8 mouse cellular contexts compared by ENCODE assay signal in the genomic region with DNA sequence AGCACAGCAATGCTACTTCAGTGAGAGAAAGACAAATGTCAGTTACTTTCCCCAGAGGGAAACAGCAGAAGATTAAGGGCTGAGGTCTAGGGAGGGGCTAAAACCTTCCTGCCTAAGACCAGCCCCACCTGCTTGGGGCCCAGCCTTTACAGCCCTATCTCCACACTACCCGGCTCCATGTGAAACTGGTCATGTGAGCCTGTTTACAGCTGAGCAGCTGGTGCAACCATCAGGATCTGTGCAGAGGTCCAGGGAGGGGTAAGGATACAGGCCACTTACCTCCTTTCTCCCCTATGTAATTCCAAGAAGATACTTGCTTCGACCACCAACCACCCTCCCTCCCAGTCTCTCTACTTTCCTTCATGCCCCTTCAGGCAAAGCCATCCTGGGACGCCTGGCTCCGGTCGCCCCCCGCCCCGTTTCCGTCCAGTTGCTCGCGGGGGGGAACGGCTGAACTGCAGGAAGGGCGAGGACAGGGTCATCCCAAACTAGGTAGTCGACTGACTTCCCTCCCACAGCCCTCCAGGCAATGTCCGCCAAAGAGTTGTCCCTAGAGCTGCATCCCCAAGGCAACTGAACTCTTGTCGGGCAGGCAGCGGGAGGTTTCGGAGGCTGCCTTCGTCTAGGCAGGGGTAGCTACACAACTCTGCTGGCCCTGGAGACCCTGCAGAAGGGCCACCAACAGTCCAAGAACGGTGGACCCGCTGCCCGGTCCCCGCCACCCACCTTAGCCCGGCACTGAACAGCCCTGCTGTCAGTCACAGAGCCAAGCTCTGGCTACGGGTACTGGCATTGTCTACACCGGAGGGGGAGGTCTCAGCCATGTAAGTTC. TPM values are rescaled to one million over a fixed set of nuclear protein-coding genes. Genes with fewer than 3 reads are reported as not detected.
DNase-seq lines count a peak whose midpoint lies in the region; ATAC-seq and TF ChIP-seq lines count a peak whose summit lies in the region.

No protein-coding gene starts in this region.

- no peaks in the 10 kb centered on the region for H3K36me3 ChIP-seq in intestine, embryonic 15.5 days
- no peaks in the 10 kb centered on the region for H3K36me3 ChIP-seq in liver, postnatal 0 days (replicated peaks; ENCODE audit: insufficient read depth, low read length)
- H3K36me3 ChIP-seq in neural tube, embryonic 12.5 days: no peaks in the 10 kb centered on the region

- H3K9ac ChIP-seq in intestine, embryonic 15.5 days: peak overlapping the region; percentile 54
- H3K9ac ChIP-seq in liver, postnatal 0 days (replicated peaks): peak overlapping the region; percentile 80
- H3K9ac ChIP-seq in neural tube, embryonic 12.5 days: peak overlapping the region; percentile 69

- DNase-seq in 416B (ENCODE audit: low read depth): peak; percentile 75
- DNase-seq in T-cell, adult 2 months (ENCODE audit: low spot score): peak; percentile 21
- DNase-seq in liver, postnatal 0 days: peak; percentile 53
- DNase-seq in thymus, postnatal 0 days (ENCODE audit: low spot score): peak; percentile 55

- ATAC-seq in common myeloid progenitor, adult 5-6 weeks (replicated peaks; ENCODE audit: low read depth, poor library complexity, severe bottlenecking): peak; percentile 65
- peak; percentile 70 for ATAC-seq in granulocyte monocyte progenitor cell, adult 5-6 weeks (replicated peaks; ENCODE audit: poor library complexity, severe bottlenecking)
- peak; percentile 87 for ATAC-seq in intestine, embryonic 15.5 days
- ATAC-seq in liver, postnatal 0 days: peak; percentile 87
- ATAC-seq in neural tube, embryonic 12.5 days (ENCODE audit: low FRiP score, low read depth): peak; percentile 88

- H3K9me3 ChIP-seq in intestine, embryonic 15.5 days: no peaks in the 10 kb centered on the region
- no peaks in the 10 kb centered on the region for H3K9me3 ChIP-seq in liver, postnatal 0 days (ENCODE audit: low read length)
- no peaks in the 10 kb centered on the region for H3K9me3 ChIP-seq in neural tube, embryonic 12.5 days

- H3K4me2 ChIP-seq in intestine, embryonic 15.5 days (replicated peaks): peak overlapping the region; percentile 58
- peak overlapping the region; percentile 75 for H3K4me2 ChIP-seq in liver, postnatal 0 days (ENCODE audit: low read depth, low read length)
- H3K4me2 ChIP-seq in neural tube, embryonic 12.5 days (replicated peaks): peak overlapping the region; percentile 61

- H3K27me3 ChIP-seq in intestine, embryonic 15.5 days (replicated peaks): no peaks in the 10 kb centered on the region
- H3K27me3 ChIP-seq in liver, postnatal 0 days (ENCODE audit: insufficient read depth, low read length): no peaks in the 10 kb centered on the region
- no peaks in the 10 kb centered on the region for H3K27me3 ChIP-seq in neural tube, embryonic 12.5 days (replicated peaks)

- TF ChIP-seq CTCF in liver, postnatal 0 days (IDR thresholded peaks at IDR 0.05; ENCODE audit: low read depth): no peak

- no peaks in the 10 kb centered on the region for H3K4me1 ChIP-seq in intestine, embryonic 15.5 days (replicated peaks)
- peaks cover 9% of the 10 kb centered on the region; the same call in 1 of the 2 replicates for H3K4me1 ChIP-seq in liver, postnatal 0 days (ENCODE audit: insufficient read depth)
- no peaks in the 10 kb centered on the region for H3K4me1 ChIP-seq in neural tube, embryonic 12.5 days

- TF ChIP-seq EP300 in liver, postnatal 0 days (IDR thresholded peaks at IDR 0.05; ENCODE audit: low read depth): no peak

- 20% methylated on average over 25 of the region's 25 CpGs for WGBS in intestine, embryonic 15.5 days
- WGBS in liver, postnatal 0 days (ENCODE audit: insufficient replicate concordance): 18% methylated on average over 24 of the region's 25 CpGs
- 24% methylated on average over 25 of the region's 25 CpGs for whole genome bisulfite sequencing in neural tube, embryonic 12.5 days

- H3K4me3 ChIP-seq in intestine, embryonic 15.5 days (replicated peaks): peak overlapping the region; percentile 56
- H3K4me3 ChIP-seq in liver, postnatal 0 days (ENCODE audit: low read depth, low read length): peak overlapping the region; percentile 70
- H3K4me3 ChIP-seq in neural tube, embryonic 12.5 days: peak overlapping the region; percentile 54

- H3K27ac ChIP-seq in intestine, embryonic 15.5 days: peak overlapping the region; percentile 74
- H3K27ac ChIP-seq in liver, postnatal 0 days (ENCODE audit: low read depth): peak overlapping the region; percentile 80
- H3K27ac ChIP-seq in neural tube, embryonic 12.5 days: peak overlapping the region; percentile 20; the same call in 1 of the 2 replicates

RNA-seq across cellular contexts. Expression of a gene that starts 0.6 kb away (rescaled TPM):
- 21.5 and 26.6 TPM in 2 replicates for total RNA-seq in common myeloid progenitor, adult 5-6 weeks (2017)
- 17.1 and 26.1 TPM in 2 replicates for total RNA-seq in granulocyte monocyte progenitor cell, adult 5-6 weeks (2014; fragmentation: Nextera tagmentation)
- total RNA-seq in granulocyte monocyte progenitor cell, adult 5-6 weeks (2017): 24.8 and 27.5 TPM in 2 replicates
- 40.3 and 43.3 TPM in 2 replicates for polyA plus RNA-seq in intestine, embryonic 15.5 days (2015; fragmentation: Nextera tagmentation; extraction: Ambion mirVana)
- polyA plus RNA-seq in liver, postnatal 0 days (2015; fragmentation: Nextera tagmentation; extraction: Ambion mirVana): 19.8 and 21.5 TPM in 2 replicates
- 70.9 and 80.5 TPM in 2 replicates for polyA plus RNA-seq in neural tube, embryonic 12.5 days (2016; fragmentation: Nextera tagmentation; extraction: Ambion mirVana)
- 41.4 and 42.1 TPM in 2 replicates for polyA plus RNA-seq in thymus, postnatal 0 days (2015; fragmentation: Nextera tagmentation; extraction: Ambion mirVana)

Comparison
In these comparisons a context has a peak if more than half of its experiments do, and no peak if none do; other contexts are left out.
1. Peak in every context shown above with its lines: DNase-seq, ATAC-seq, H3K4me3 ChIP-seq and H3K27ac ChIP-seq.
2. DNase-seq: peak in every context shown above with its lines; median percentile 75 in 416B; 55 in thymus, postnatal 0 days; 53 in liver, postnatal 0 days; 21 in T-cell, adult 2 months.
3. H3K27ac ChIP-seq: peak in every context shown above with its lines; median percentile 80 in liver, postnatal 0 days; 74 in intestine, embryonic 15.5 days; 20 in neural tube, embryonic 12.5 days.